Mouse (Mus musculus) olfactory bulb, adult 2 months (tissue): ENCODE measurements around the gene Pi4k2a.

Experiments used
- CTCF ChIP-seq: fragments of 200-500 bp; IDR thresholded peaks from 2 replicates; pipeline ENCODE4 v1.5.1; 2012; ENCODE audit warnings: low read depth, mild to moderate bottlenecking, low read length, moderate library complexity; ENCODE audit not compliant: insufficient read depth
- POLR2A ChIP-seq: fragments of 200-500 bp; IDR thresholded peaks from 2 replicates; pipeline ENCODE4 v1.6.1; 2012; ENCODE audit warnings: mild to moderate bottlenecking, low read depth, low read length, moderate library complexity; ENCODE audit not compliant: insufficient read depth

GRCm38 (mm10) chr19:42080469-42080868, 9.8 kb upstream of the Pi4k2a start:
- TF ChIP-seq POLR2A (no peak), CTCF (no peak)
